Mouse (Mus musculus): ENCODE measurements around the gene Mycl. TPM values are rescaled to one million over a fixed set of nuclear protein-coding genes. Genes with fewer than 3 reads are reported as not detected.

Mycl gene
- total and polyA plus RNA-seq, 2 experiments from 2014 or later: 0.12 to 14.7 TPM

DNA sequence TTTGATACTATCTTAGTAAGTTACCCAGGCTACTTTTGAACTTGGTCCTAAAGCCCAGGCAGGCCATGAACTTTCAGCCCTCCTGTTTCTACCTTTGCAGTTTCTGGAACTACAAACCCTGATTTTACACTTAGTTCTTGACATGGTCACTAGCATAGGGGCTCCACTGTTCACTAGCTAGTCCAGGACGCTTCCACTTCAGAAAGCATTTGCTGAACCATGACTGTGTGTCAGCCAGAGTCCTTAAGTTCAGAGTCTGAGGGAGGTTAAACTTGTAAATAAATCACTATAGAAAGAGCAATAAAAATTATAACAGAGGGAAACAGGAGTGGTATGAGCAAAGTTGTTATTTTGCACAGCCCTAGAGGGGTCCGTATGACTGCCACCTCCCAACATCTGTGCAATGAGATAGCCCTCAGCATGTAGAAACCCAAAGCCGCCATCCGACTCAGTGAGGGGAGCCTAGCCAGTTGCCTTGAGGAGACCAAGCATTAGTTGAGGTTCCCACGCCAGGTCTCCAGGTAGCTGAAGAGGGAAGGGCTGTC, 20.4 kb upstream of the Mycl start:
- no peaks in the 10 kb centered on the region for H3K27me3 ChIP-seq (ENCODE audit: control insufficient read depth, insufficient read depth, low read length)
- no peak overlapping the region for H3K9ac ChIP-seq (replicated peaks; ENCODE audit: low read depth, low read length)
- no peak overlapping the region for H3K27ac ChIP-seq (ENCODE audit: low read depth)
- WGBS: 80% methylated on average over 5 of the region's 5 CpGs
- H3K9me3 ChIP-seq (replicated peaks; ENCODE audit: control insufficient read depth, low read length): no peaks in the 10 kb centered on the region
- no peak overlapping the region for H3K4me3 ChIP-seq (ENCODE audit: low read depth, low read length)
- no peak for TF ChIP-seq CTCF (IDR thresholded peaks at IDR 0.05; ENCODE audit: low read depth)
- TF ChIP-seq EP300 (IDR thresholded peaks at IDR 0.05; ENCODE audit: low read depth): no peak
- ATAC-seq (ENCODE audit: insufficient read depth, low read depth) (no peak), DNase-seq (ENCODE audit: low spot score) (no peak)
- no peaks in the 10 kb centered on the region for H3K36me3 ChIP-seq (replicated peaks; ENCODE audit: control insufficient read depth, insufficient read depth, low read length)
- no peaks in the 10 kb centered on the region for H3K4me1 ChIP-seq (ENCODE audit: control insufficient read depth, insufficient read depth)
- no peak overlapping the region for H3K4me2 ChIP-seq (ENCODE audit: low read depth, low read length)

GRCm38 (mm10) chr4:122976885-122977284, 18.6 kb upstream of the Mycl start:
- Histone ChIP-seq H3K27ac (ENCODE audit: low read depth) (no peak overlapping the region), H3K4me2 (ENCODE audit: low read depth, low read length) (no peak overlapping the region), H3K27me3 (ENCODE audit: control insufficient read depth, insufficient read depth, low read length) (no peaks in the 10 kb centered on the region), H3K4me3 (ENCODE audit: low read depth, low read length) (no peak overlapping the region), H3K9me3 (replicated peaks; ENCODE audit: control insufficient read depth, low read length) (no peaks in the 10 kb centered on the region), H3K9ac (replicated peaks; ENCODE audit: low read depth, low read length) (no peak overlapping the region), H3K4me1 (ENCODE audit: control insufficient read depth, insufficient read depth) (no peaks in the 10 kb centered on the region), H3K36me3 (replicated peaks; ENCODE audit: control insufficient read depth, insufficient read depth, low read length) (no peaks in the 10 kb centered on the region)
- ATAC-seq (ENCODE audit: insufficient read depth, low read depth) (no peak), DNase-seq (ENCODE audit: low spot score) (no peak)
- TF ChIP-seq CTCF (IDR thresholded peaks at IDR 0.05; ENCODE audit: low read depth) (no peak), EP300 (IDR thresholded peaks at IDR 0.05; ENCODE audit: low read depth) (no peak)
- WGBS: 72% methylated on average over 4 of the region's 4 CpGs

DNA sequence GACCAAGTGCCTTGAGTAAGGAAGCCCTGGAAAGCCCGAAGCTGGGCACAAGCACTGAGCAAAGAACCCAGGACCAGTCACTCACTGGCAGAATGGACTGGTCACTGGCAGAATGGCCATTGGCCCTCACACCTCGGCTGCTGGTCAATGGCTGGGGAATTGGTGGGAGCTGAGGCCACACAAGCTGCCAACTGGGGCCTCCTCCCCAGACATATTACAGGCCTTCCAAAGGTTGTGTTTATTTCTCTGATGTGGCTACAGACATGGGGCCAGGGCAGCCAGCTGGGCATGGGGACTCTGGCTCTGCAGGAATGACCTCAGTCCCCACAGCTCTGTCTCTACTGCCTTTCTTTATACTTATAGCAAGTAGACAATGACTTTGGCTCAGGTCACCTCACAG, 16.6 kb upstream of the Mycl start:
- ATAC-seq (ENCODE audit: insufficient read depth, low read depth) (no peak), DNase-seq (ENCODE audit: low spot score) (no peak)
- no peaks in the 10 kb centered on the region for H3K4me1 ChIP-seq (ENCODE audit: control insufficient read depth, insufficient read depth)
- no peak overlapping the region for H3K9ac ChIP-seq (replicated peaks; ENCODE audit: low read depth, low read length)
- no peaks in the 10 kb centered on the region for H3K9me3 ChIP-seq (replicated peaks; ENCODE audit: control insufficient read depth, low read length)
- TF ChIP-seq EP300 (IDR thresholded peaks at IDR 0.05; ENCODE audit: low read depth) (no peak), CTCF (IDR thresholded peaks at IDR 0.05; ENCODE audit: low read depth) (no peak)
- 76% methylated on average over 2 of the region's 2 CpGs for WGBS
- H3K4me2 ChIP-seq (ENCODE audit: low read depth, low read length): no peak overlapping the region
- H3K4me3 ChIP-seq (ENCODE audit: low read depth, low read length): no peak overlapping the region
- no peaks in the 10 kb centered on the region for H3K36me3 ChIP-seq (replicated peaks; ENCODE audit: control insufficient read depth, insufficient read depth, low read length)
- H3K27me3 ChIP-seq (ENCODE audit: control insufficient read depth, insufficient read depth, low read length): peaks cover 10% of the 10 kb centered on the region
- no peak overlapping the region for H3K27ac ChIP-seq (ENCODE audit: low read depth)

DNA sequence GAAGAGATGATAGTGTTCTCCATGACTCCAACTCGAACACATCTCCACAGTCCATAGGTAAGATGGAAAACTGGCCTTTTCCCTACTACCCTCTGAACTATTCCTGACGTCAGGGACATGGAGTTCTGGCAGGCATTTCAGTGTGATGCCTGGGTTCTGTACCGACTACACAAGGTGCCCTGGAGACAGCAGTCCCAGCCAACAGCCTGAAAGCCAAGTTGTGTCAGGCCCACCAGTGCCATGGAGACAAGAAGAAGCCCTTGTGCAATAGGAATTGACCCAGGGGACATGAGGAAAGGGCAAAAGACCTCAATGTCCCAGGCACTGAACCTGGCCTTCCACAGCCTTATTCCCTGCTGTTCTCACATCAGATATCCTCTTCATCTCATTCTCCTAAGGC, 15.6 kb upstream of the Mycl start:
- 61% methylated on average over 3 of the region's 3 CpGs for WGBS
- H3K27ac ChIP-seq (ENCODE audit: low read depth): no peak overlapping the region
- H3K4me2 ChIP-seq (ENCODE audit: low read depth, low read length): no peak overlapping the region
- TF ChIP-seq EP300 (IDR thresholded peaks at IDR 0.05; ENCODE audit: low read depth): no peak
- no peak for TF ChIP-seq CTCF (IDR thresholded peaks at IDR 0.05; ENCODE audit: low read depth)
- no peak for ATAC-seq (ENCODE audit: insufficient read depth, low read depth)
- no peak overlapping the region for H3K9ac ChIP-seq (replicated peaks; ENCODE audit: low read depth, low read length)
- no peaks in the 10 kb centered on the region for H3K9me3 ChIP-seq (replicated peaks; ENCODE audit: control insufficient read depth, low read length)
- no peak for DNase-seq (ENCODE audit: low spot score)
- H3K36me3 ChIP-seq (replicated peaks; ENCODE audit: control insufficient read depth, insufficient read depth, low read length): no peaks in the 10 kb centered on the region
- no peaks in the 10 kb centered on the region for H3K4me1 ChIP-seq (ENCODE audit: control insufficient read depth, insufficient read depth)
- no peak overlapping the region for H3K4me3 ChIP-seq (ENCODE audit: low read depth, low read length)
- peaks cover 11% of the 10 kb centered on the region for H3K27me3 ChIP-seq (ENCODE audit: control insufficient read depth, insufficient read depth, low read length)

DNA sequence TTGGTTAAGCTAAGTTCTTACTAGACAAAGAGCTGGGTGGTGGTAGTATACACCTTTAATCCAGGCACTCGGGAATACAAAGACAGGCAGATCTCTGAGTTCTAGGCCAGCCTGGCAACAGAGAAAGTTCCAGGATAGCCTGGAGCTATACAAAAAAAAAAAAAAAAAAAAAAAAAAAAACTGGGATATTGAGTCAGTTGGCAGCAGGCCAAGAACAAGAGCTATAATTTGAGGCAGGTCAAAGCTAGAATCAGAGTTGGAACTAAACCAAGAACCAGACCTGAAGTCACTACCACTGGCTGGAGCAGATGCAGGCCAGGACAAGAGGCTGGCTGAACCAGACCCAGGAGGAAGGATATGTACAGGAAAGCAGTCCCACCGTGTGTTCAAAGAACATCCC, 14.8 kb upstream of the Mycl start:
- Histone ChIP-seq H3K9me3 (replicated peaks; ENCODE audit: control insufficient read depth, low read length) (no peaks in the 10 kb centered on the region), H3K4me1 (ENCODE audit: control insufficient read depth, insufficient read depth) (no peaks in the 10 kb centered on the region), H3K4me2 (ENCODE audit: low read depth, low read length) (no peak overlapping the region), H3K27ac (ENCODE audit: low read depth) (no peak overlapping the region), H3K36me3 (replicated peaks; ENCODE audit: control insufficient read depth, insufficient read depth, low read length) (no peaks in the 10 kb centered on the region), H3K4me3 (ENCODE audit: low read depth, low read length) (no peak overlapping the region), H3K27me3 (ENCODE audit: control insufficient read depth, insufficient read depth, low read length) (peaks cover 11% of the 10 kb centered on the region), H3K9ac (replicated peaks; ENCODE audit: low read depth, low read length) (no peak overlapping the region)
- no peak for ATAC-seq (ENCODE audit: insufficient read depth, low read depth)
- 59% methylated on average over 2 of the region's 2 CpGs for WGBS
- DNase-seq (ENCODE audit: low spot score): no peak
- no peak for TF ChIP-seq CTCF (IDR thresholded peaks at IDR 0.05; ENCODE audit: low read depth)
- TF ChIP-seq EP300 (IDR thresholded peaks at IDR 0.05; ENCODE audit: low read depth): no peak

GRCm38 (mm10) chr4:122981238-122981637, 14.2 kb upstream of the Mycl start:
- Histone ChIP-seq H3K4me3 (ENCODE audit: low read depth, low read length) (no peak overlapping the region), H3K4me1 (ENCODE audit: control insufficient read depth, insufficient read depth) (no peaks in the 10 kb centered on the region), H3K9ac (replicated peaks; ENCODE audit: low read depth, low read length) (no peak overlapping the region), H3K27me3 (ENCODE audit: control insufficient read depth, insufficient read depth, low read length) (peaks cover 11% of the 10 kb centered on the region), H3K36me3 (replicated peaks; ENCODE audit: control insufficient read depth, insufficient read depth, low read length) (no peaks in the 10 kb centered on the region), H3K9me3 (replicated peaks; ENCODE audit: control insufficient read depth, low read length) (no peaks in the 10 kb centered on the region), H3K27ac (ENCODE audit: low read depth) (no peak overlapping the region), H3K4me2 (ENCODE audit: low read depth, low read length) (no peak overlapping the region)
- TF ChIP-seq EP300 (IDR thresholded peaks at IDR 0.05; ENCODE audit: low read depth): no peak
- no peak for TF ChIP-seq CTCF (IDR thresholded peaks at IDR 0.05; ENCODE audit: low read depth)
- DNase-seq (ENCODE audit: low spot score): no peak
- ATAC-seq (ENCODE audit: insufficient read depth, low read depth): no peak
- WGBS: 59% methylated on average over 7 of the region's 7 CpGs

Data from heart, postnatal 0 days (tissue).